Mouse (Mus musculus): Measurements from ENCODE around the gene Sgcd.
"Not testable (repeated sequence)": the region's sequence is repeated elsewhere in the genome, so short reads cannot be mapped to it uniquely, and the experiment has no call there.

The Sgcd gene

DNA sequence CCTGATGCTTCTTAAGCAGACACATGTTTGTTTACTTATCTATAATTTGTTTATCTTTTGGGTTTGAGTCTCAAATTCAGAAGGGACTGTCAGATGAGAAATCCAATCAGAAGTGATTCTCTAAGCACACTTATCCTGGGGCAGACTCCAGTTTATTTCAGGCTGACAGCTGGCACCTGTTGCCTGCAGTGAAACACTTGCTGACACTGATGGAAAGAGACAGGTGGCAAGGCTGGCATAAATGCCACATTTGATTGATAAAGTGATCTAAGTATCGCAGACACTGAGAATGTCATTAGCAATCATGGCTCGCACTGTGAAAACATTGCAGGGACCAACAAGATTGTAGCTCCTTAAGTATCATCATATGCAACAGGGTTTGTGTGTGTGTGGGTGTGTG, 222.9 kb downstream of the Sgcd start:
- no peak for DNase-seq

GRCm38 (mm10) chr11:47763569-47763968, 225.2 kb downstream of the Sgcd start:
- DNase-seq: not testable (repeated sequence)

- no peak for DNase-seq
Observed at GRCm38 (mm10) chr11:47759015-47759414, 229.8 kb downstream of the Sgcd start.

- DNase-seq: peak; percentile 14
Observed at GRCm38 (mm10) chr11:47742806-47743205, 246.0 kb downstream of the Sgcd start.

GRCm38 (mm10) chr11:47704930-47705787, 283.6 kb downstream of the Sgcd start:
- no peak for DNase-seq

- no peak for DNase-seq
Observed at GRCm38 (mm10) chr11:47695611-47696010, 293.2 kb downstream of the Sgcd start.

GRCm38 (mm10) chr11:47658135-47658534, 330.6 kb downstream of the Sgcd start:
- peak; percentile 13 for DNase-seq

- no peak for DNase-seq
Observed at GRCm38 (mm10) chr11:47645911-47646310, 342.9 kb downstream of the Sgcd start.

GRCm38 (mm10) chr11:47641567-47642259, 347.1 kb downstream of the Sgcd start:
- DNase-seq: no peak

- no peak for DNase-seq
Observed at GRCm38 (mm10) chr11:47640556-47640955, 348.2 kb downstream of the Sgcd start.

- DNase-seq: no peak
Observed at GRCm38 (mm10) chr11:47630186-47630585, 358.6 kb downstream of the Sgcd start.

GRCm38 (mm10) chr11:47609892-47610291, 378.9 kb downstream of the Sgcd start:
- no peak for DNase-seq

- DNase-seq: no peak
Observed at GRCm38 (mm10) chr11:47574635-47575034, 414.1 kb downstream of the Sgcd start.

GRCm38 (mm10) chr11:47568488-47568887, 420.3 kb downstream of the Sgcd start:
- peak; percentile 22 for DNase-seq

DNA sequence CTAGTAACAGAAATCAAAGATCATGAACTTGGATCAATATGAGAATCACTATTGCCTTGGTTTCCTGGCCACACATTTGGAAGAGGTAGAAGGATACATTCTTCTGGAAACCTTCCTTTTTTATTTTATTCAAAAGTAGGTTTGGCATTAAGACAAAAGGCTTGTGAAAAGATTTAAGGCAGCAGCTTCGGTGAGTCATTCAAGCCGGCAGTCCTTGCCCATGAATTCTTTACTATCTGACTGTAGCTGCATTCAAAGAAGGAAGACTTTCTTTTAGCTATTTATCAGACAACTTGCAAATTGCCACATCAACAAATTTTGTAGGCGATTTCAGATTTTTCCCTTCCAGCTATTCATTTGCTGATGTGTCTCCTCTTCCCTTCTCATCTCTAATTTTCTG, 422.6 kb downstream of the Sgcd start:
- no peak for DNase-seq

DNA sequence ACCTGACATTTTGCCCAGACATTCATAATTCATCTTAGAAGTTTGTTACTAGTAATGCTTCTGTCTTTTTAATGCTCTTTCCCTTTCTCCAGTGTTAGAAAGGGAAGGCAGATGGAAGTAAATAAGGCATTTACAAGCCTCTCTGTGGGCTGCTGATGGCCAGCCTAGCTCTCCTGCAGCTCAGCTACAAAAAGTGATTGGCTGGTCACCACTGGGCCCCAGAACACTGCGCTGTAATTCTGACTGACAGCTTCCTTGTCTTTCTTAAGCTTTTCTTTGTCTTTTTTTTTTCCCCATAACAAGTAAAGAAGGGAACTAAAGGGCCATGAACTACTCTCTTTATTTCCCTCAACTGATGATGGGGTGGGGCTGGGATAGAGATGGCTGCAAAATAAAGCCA, 463.9 kb downstream of the Sgcd start:
- DNase-seq: no peak

- no peak for DNase-seq
Observed at GRCm38 (mm10) chr11:47508047-47508446, 480.7 kb downstream of the Sgcd start.

GRCm38 (mm10) chr11:47503236-47503635, 485.5 kb downstream of the Sgcd start:
- not testable (repeated sequence) for DNase-seq

DNA sequence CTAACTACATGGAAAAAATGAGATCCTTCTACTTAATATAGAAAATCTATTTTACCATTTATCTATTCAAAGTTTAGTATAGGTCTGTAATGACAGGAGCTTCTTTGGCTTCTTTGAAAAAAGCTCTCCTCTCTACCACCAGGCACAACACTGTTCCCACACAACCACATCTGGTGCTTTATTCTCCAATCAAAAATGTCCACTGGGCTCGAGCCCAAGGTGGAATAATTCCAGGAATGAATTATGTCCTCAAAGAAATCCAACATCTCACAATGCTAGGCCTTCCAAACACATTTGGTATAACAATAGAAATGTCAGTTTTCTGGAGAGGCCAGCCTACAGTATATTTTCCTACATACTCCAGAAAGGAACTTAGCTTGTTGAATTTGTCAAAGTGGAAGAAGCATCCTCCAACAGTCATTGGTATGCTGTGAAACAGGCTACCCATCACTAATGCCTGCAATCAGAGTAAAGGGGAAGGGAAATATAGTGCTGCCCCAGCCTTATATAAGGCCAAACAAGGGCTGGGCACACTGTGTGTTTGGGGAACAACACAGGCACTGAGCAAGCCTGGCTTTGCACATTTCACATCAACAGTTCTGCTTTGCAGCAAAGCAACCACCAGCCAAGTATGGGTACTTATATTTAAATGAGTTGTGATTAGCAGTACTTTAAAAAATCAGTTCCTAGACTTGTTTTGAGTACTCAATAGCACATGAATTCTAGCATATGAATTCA, 515.1 kb downstream of the Sgcd start:
- no peak for DNase-seq

- not testable (repeated sequence) for DNase-seq
Observed at GRCm38 (mm10) chr11:47460700-47461099, 528.1 kb downstream of the Sgcd start.

DNA sequence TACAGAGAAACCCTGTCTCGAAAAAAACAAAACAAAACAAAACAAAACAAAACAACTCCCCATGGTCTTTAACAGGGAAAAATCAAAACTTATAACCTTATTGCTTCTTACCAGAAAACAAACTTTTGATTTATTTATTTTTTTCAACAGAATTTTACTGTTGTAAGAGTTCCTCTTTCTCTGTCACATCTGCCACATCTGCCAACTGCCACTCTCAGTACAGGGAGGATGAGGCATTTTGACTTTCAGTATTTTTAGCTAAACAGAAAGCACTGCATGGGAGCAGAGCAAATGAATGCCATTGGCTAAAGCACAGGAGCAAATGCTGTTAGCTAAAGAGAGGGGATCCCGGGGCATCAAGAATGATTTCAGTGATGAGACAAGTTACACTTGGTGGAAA, 528.6 kb downstream of the Sgcd start:
- no peak for DNase-seq

DNA sequence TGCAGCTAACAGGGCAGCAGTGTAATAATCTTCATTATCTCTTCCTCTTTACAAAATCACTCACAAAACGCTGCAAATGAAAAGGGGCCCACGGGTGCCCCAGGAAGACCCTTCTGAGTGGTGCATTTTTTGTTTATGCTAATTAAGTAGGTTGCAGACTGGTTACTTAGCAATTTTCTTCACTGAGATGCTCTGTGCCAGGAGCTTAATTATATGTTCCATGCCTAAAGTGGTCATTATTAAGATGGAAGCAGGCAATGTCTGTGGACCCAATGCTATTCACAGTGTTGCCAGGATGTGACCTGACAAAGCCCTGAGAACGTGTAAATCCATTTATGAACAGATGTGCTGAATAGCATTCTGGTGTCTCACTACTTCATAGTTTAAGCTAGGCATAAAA, 529.6 kb downstream of the Sgcd start:
- DNase-seq: no peak

DNA sequence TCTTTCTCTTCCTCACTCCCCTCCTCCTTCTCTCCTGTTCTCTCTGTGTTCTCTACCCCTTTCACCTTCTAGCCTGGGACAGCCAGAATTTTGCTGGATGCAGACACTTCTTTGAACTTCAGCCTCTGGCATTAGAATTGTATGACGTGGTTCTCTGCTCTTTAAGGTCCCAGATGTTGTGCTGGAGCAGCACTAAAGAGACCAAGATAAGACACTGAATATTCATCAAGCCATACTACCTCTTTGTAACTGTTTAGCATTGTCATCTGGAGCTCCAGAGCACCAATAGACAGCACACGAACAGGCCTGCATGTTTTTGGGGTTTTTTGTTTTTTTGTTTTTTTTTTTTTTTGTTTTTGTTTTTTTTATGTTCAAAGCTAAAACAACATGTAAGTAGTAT, 541.0 kb downstream of the Sgcd start:
- DNase-seq: no peak

- no peak for DNase-seq
Observed at GRCm38 (mm10) chr11:47446337-47446736, 542.4 kb downstream of the Sgcd start.
